Mouse (Mus musculus): ENCODE data around the gene Dnah5. TPM values are rescaled to one million over a fixed set of nuclear protein-coding genes. Genes with fewer than 3 reads are reported as not detected.

The Dnah5 gene
- polyA plus RNA-seq (2012) = not detected in 2 replicates

GRCm38 (mm10) chr15:28203111-28204075 is at the start of gene Dnah5:
TSS of gene Dnah5 (plus strand) at chr15:28203752.

Other genes starting within 250 kb of the Dnah5 start
- 16.1 and 17.7 TPM in 2 replicates for gene Trio, start 177.9 kb upstream of the Dnah5 start, polyA plus RNA-seq (2012)